Mouse (Mus musculus): ENCODE measurements at regions not wholly inside any gene's neighbourhood (a gene's known extent, or its start where the extent isn't known, plus 50 kb on each side); places are given as distances from the start of the nearest gene placed in this dataset.

DNA sequence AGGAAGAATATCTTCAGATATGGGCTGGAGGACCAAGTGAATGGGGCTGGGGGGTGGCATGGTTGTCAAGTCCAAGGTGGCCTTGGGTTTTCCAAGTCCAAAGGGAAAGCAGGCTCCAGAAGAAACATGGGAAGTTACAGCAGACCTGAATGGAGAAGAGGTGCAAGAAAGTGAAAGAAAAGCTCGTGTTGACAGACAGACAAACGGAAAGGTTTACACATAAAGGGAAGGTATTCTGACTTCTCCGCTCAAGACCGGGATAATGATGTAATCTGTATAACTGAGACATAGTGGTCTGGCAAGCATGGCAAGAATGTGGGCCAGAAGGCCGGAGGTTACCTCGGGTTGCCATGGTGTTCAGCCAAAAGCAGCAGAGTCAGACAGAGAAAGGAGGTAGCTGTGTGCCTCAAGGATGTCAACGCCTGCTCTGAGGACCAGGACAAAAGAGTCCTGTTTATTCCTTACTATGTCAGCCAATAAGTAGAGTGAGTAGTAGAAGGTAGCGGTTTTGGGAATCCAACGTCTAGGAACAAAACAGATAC, 50.8 kb upstream of the Elk3 start:
- DNase-seq (ENCODE audit: low spot score), result no peak

DNA sequence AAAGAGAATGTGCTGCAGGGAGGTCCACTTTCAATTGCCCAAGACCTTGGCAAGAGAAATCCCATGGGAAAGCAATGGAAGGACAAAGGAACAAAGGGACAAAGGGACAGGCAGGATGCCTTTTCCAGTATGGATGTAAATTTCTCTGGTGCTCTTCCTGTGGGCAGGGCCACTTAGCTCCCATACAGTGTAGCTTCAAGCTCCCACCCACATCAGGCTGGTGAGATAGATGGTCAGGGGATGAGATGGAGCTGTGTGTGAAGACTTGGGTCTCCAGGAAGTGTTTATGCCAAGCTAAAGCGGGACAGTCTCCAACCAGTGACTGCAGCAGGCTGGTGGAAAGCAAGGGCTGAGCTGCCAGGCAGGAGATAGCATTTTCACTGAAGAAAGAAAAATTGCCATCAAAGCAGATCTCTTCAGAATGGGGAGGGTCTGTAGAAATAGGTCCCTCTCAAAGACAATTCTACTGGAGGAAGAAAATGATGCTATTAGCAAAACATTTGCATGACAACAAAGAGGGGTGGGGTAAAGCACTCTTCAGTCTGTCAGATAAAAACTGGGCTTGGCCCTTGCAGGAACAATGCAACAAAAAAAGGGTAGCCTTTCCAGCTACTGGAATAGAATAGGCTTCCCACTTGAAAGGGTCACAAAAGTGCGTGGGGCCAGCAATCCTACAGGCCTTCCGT, 53.3 kb upstream of the Elk3 start:
- no peak for DNase-seq (ENCODE audit: low spot score)

DNA sequence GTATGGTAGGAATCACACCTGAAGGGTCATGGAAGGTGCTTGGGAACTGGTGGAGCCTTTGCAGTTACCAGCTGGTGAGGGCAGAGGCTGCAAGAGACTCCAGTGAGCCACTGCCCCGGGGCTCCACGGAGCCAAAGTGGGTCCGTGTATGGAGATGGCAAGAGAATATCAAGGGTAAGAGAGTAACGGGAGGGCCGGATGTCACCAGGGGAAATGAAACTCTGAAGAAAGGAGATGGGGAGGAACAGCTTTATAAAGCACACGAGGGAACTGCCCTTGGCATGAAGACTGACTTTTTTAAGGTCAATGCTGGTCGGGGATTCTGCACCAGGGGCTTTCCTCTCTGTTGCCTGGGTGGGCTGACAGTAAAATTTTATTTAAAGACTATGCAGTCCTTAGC, 53.9 kb upstream of the Elk3 start:
- no peak for DNase-seq (ENCODE audit: low spot score)

DNA sequence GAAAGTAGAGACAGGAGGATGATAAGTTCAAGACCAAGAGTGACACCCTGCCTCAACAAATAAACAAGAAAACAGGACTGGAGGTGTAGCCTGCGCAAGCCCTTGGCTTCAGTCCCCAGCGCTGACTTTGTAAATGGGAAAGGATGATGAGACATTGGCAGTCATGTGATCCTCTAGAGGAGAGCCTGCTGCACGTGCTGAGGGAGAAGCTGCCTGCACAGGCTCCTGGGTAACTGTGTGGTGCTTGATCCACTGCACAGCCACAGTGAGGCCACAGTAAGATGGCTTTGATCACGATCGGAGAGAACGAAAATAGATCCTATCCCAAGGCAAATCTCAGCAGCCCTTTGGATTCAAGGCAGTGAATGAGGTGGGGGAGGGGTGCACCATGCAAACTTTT, 54.4 kb upstream of the Elk3 start:
- no peak for DNase-seq (ENCODE audit: low spot score)

DNA sequence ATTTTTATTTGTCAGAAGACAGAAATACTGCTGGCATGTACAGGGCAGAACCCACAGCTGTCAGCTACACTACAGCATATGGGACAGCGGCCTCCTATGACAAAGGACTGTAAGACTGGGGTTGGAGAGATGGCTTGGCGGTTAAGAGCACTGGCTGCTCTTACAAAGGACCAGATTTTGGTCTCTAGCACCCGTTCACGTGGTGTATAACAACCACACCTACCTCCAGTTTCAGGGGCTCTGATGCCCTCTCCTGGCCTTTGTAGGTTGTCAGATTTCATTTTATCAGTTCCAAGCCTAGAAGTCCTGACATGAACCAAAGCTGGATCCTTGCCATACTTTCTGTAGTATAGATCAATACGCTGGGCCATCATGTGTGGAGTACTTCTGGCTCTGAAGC, 54.9 kb upstream of the Elk3 start:
- DNase-seq (ENCODE audit: low spot score), result no peak

DNA sequence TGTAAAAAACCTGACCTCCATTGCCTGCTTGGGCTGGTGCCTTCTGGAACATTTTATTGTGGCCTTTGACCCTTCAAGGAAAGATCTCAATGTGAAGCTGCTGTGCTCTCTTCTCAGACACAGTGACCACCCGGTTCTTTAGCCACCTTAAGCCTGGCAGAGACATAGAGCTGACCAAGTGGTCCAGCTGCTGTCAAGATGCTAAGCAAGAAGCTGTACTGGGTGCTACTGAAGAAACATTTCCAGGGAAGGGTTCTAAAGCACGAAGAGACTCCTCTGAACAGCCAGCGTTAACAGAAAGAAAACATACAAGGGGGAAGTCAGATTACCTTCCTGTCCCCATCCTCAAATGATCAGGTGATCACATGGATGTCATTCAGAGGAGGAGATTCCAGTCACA, 58.8 kb upstream of the Elk3 start:
- DNase-seq (ENCODE audit: low spot score), result no peak

DNA sequence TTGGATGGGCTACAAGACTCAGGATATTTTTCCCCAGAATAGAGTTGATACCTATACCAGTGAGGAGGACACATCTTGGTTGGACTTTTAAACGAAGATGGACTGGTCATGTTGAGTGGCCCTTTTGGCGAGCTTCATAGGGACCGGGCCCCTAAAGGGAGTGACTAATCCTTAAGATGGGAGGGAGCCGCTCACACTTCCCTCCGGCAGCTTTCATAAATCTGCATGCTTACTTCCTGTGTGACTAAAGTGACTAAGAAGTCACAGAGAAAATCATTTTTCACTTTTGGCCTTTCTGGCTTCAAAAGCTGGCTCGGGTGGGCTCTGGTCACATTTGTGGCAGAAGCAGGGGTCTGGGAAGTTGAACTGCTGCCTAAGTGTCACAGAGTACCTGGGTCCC, 59.4 kb upstream of the Elk3 start:
- no peak for DNase-seq (ENCODE audit: low spot score)

DNA sequence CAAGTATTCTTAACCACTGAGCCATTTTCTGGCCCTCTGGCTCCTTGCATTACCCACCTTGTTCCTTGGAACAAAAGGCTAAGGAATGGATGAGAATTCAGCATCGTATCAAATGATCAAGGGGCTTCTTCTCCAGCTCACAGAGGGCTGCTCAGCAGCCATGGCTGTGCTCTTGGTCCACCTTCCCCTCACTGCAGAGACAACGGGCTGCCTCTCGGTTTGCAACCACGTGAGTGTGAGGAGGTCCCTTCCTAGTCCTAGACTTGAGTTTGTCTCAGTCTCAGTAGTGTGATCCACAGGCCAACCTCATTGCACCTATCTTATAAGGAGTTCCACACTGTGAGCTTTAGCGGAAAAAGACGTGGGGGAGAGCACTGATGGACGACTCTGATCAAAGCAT, 61.3 kb upstream of the Elk3 start:
- DNase-seq (ENCODE audit: low spot score), result no peak

DNA sequence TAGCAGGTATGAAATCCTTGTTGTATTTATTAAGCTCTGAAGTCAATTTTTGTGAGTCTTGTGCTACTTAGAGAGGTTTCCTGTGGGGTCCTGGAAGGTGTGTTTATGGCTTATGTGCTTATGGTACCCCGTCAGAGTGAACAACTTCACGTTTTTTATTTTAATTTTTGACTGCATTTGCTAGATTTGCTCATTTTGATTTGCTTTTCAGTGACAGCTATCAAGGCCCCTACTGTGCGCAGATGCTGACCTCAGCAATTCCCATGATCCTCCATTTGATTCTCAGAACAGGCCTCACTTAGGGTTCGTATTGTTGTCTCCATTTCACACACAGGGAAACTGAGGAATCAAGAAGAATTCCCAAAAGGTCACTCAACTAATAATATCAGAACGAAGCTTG, 62.3 kb upstream of the Elk3 start:
- no peak for DNase-seq (ENCODE audit: low spot score)

DNA sequence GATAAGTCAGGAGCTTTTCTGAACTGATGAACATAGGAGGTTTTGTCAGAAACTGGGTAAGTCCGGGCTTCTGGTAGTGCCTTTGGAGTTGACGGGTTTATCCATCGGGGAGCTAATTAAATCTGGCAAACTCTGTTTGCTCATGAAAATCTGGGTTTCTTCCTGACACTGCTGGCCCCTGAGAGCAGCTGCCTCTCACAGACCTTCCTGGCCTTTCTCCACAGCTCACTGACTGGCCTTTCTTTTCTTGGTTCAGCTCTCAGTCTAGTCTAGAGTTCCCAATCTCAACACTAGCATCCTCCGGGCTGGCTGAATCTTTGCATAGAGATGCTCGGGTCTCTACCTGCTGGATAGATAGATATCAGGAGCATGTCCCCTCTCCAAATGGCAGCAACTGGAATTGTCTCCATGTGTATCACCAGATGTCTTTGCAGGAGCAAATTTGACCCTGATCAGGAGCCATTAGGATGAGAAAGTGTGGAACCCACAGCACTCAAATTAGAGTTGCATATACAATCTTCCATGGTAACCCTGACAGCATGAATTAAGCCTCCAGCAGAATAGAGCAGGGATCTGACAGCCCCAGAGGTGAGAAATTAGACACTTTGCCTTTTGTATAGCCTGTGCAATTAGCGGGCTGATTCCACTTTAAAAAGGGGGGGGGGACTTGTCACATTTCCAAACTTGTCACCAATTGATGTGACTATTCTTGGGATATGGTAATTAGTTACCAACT, 63.2 kb upstream of the Elk3 start:
- no peak for DNase-seq (ENCODE audit: low spot score)

DNA sequence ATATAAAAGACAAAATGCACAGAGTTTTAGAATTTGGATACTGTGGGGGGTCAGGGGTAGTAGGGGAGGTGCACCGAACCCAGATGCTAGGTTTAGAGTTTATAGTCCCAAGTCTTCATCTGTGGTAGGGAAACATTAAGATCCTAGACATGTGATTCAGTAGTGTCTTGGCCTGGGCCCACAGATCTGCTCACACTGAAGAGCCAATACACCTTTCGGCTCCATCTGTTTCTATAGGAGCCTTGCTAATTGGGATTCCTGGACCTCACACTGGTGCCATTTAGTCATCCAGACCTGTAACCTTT, 63.7 kb upstream of the Elk3 start:
- DNase-seq (ENCODE audit: low spot score), result no peak

DNA sequence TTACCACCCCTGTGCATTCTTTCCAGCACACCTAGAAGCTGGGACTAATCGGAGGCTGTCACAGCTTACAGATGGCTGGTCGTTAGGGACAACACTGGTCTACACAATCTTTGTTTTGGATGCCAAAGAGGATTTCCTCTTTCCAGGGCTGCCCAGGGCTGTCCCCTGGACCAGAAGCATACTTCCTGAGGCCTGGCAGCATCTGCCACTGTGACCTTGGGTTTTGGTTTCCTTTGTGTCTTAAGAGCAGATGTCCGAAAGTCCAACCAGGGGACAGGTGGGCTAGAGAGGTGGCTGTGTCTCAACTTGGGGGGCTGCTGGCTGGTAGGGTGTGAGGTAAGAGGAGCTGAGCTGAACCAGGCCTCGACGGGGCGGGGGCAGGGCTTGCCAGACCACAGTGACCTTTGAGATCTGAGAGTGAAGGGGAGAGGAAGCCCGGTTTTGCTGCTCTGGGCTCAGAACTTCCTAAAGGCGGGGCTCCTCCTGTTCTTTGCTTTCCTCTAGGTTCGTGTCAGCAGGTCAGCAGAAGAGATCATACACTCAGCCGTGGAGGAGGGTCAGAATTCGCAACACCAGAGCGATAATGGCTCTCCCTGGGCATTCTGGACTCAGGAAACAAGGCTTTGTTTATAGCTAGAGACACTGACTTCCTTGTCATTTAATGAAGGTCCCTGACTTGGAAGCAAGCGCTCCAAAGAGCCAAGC, 64.2 kb upstream of the Elk3 start:
- DNase-seq (ENCODE audit: low spot score), result peak; percentile 15

DNA sequence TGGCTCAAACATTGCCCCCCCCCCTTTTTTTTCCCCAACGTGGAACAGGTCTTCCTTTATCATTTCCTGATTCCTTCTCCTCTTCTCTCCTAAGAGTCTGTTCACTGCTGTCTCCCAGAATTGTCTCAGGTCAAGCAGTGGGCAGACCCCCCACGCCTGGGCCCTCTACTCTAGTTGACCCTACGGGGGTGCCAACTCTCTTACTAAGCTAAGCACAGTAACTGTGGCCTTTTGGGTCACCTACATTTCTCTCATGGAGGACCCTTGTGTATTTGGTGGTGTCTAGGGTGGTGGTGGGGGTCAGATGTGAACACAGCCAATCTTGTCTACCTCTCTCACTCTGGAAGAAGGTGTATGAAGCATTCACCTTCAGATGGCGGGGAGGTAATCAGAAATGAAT, 64.8 kb upstream of the Elk3 start:
- no peak for DNase-seq (ENCODE audit: low spot score)

DNA sequence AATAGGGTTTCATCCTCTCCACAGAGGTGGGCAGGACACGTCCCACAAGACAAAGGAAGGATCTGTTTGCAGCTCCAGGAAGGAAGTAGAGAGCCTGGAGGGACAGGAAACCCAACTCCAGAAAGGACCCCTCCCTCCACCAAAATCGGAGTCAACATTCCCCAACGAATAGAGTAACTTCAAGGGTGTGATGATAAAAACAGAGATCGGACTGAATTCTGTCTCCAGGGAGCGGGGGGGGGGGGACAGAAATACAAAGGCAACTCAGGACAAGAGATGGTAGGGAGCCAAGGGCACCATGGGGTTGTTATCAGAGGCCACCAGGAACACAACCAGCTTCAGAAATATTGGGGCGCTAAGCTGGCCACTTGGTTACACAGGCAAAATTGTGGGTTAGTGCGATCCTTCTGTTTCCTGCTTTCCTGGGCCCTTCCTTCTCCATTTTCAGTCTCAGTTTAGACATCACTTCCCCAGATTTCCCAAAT, 65.6 kb upstream of the Elk3 start:
- DNase-seq (ENCODE audit: low spot score), result no peak

DNA sequence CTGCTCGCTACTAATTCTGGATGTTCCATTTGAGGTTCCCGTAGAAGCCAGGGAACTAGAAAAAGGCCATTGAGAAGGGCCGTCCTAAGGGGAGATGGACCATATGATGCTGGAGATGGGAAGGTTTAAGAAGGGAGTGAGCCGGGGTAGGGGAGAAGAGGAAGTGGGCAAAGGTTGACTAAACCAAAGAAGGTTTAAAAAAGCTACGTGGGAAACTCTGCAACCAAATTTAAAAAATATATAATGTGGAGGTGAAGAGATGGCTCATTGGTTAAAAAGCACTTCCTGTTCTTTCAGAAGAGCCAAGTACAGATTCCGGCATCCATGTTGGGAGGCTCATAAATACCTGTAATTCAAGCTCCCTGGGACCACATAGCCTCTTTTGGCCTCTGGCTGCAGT, 63.9 kb upstream of the Lta4h start:
- DNase-seq (ENCODE audit: low spot score), result no peak

DNA sequence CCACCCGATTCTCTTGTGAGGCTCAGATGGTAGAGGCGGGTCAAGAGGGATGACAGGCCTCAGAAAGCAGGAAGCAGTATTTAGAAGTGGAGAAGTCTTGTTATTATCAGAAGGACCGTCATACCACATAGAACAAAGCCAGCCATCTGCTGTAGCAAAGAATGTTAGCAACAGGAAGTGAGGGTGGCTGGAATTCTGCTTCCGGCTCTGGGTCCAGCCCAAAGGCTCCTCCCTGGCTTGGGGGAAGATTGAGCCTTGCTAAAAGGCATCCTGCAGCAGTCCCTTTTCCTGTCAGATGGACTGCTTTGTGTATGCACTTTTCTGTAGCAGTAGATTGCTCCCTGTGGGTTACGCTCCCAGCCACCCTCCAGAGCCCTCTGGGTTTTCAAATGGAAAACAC, 61.9 kb upstream of the Lta4h start:
- DNase-seq (ENCODE audit: low spot score), result no peak

DNA sequence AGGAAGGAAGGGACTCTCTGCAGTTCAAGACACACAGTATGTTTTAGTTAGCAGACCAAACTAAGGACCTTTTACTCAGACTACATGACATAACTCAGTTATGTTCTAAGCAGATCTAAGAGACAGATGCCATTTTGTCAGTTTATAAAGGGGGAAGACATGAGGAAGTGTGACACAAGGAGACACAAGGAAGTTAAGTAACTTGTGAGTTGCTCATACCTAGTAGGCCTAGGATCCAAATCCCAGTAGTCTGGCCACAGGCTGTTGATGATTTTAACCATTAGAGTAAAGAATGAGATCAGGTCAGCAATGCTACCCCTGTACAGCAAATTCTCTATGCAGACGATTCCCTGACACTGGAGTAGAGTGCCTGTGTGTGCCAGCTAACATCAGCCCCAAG, 59.3 kb upstream of the Lta4h start:
- DNase-seq (ENCODE audit: low spot score), result no peak

DNA sequence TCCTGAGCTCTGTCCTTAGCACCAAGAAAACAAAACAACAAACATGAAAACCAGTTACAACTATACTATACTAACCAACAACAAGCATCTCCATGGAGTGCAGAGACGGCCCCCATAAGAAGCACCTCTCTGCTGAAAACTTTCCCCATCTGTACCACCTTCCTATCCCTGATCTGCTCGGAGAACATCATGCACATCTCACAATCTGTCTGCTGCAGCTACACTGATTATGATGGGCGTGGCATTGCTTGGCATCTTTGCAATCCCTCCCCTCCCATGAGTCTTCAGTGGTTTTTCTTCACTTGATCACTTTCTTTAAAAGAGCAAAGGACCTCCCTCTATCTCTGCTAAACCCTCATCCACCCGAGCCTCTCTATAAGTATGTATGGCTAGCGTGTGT, 55.5 kb upstream of the Lta4h start:
- DNase-seq (ENCODE audit: low spot score), result no peak

DNA sequence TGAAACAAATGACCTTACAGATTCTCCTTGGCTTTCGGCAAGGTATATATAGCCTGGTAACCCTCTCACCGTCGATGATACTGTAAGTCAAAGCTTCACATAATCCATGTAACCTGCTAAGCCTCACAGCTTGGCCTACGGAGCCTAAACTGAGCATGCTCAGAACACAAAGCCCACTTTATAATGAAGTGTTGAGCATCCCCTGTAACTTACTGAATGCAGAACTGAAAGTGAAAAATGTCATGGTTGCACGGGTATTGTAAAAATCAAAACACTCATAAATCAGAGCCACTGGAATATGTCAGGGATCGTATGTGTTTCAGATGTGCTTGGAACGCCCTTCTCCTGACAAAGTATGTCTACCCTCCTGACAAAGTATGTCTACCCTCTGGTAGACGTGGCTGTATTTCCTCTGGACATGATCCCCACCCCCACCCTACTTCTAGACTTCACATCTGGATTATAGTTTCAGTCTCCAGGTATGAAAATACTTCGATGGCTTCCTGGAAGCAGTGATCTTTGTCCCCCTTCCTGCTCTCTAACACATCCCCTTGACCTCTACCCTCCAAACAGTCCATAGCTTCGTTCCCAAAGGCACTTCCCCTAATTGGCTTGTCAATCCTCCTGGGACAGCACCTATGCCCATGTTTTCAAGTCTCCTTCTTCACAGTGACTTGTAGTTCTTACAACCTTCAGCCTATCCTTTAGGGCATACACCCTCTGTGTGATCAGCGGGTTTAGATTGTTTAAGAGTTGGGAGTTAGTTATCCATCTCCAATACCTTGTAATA, 54.5 kb upstream of the Lta4h start:
- DNase-seq (ENCODE audit: low spot score), result no peak

DNA sequence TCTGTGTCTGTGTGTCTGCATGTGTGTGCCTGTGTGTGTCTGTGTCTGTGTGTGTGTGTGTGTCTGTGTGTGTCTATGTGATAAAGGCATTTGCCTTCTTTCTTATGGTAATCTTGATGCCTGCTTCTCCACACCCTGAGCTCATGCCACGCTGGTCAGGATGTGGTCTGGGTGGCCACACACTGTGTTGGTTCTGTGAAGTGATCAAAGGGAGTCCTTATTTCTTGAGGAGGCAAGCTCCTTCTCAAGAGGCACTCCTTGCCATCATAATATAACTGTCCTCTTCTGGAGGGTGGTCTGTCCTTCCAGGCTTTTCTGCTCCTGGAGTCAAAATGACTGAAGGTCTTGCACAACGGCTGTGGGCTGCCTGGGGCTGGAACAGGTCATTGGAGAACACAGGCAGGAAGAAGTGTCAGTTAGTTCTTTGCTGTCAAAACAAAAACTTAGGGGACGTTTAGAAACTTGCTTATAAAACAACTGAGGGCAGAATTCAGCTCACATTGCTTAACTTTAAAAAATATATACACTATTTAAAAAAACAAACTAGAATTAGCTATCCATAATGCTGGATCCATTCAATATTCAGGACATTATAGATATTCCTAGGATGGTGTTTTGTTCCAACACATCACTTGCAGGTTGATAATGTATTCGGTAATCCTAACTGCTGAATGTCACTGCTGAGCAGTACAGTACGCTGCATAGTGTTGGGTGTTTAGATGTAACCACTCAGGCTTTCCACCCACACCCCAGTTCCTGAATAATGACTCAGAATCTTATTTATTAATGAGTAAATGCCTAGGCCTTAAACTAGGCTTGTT, 50.3 kb upstream of the Lta4h start:
- no peak for DNase-seq (ENCODE audit: low spot score)
